In genomic region chr19:60795244-60795643, GRCm38 (mm10) we compare ENCODE assay signal across 15 mouse cellular contexts. TPM values are rescaled to one million over a fixed set of nuclear protein-coding genes. Genes with fewer than 3 reads are reported as not detected.
A peak's percentile ranks its signal among the peaks of the same experiment; 100 is the strongest.
DNase-seq lines count a peak whose midpoint lies in the region; ATAC-seq lines count a peak whose summit lies in the region.
"Had no signal": no experiment of that assay in that cellular context is flagged by ENCODE, and none has a peak within 500 bp of the region (broad histone marks: within the 10 kb centered on the region; RNA-seq: fewer than 3 reads in every experiment).

No protein-coding gene starts in this region.

- DNase-seq in adrenal gland, adult (ENCODE audit: inconsistent age in 2 of 2, low spot score in 1 of 2), result peak; percentile 41 to 79
- DNase-seq in adrenal gland, adult 18-20 months (ENCODE audit: low spot score in 2 of 2), result no peak
- DNase-seq in retina, postnatal 1 day, result peak; percentile 71
- no peak for DNase-seq in retina, embryonic 14.5 days (ENCODE audit: low spot score)
- DNase-seq in retina, postnatal 7 days (ENCODE audit: low read depth, low spot score), result peak; percentile 56
- DNase-seq: cerebellum, postnatal 10 days; forebrain, postnatal 0 days; gastrocnemius, postnatal 36 days; heart, postnatal 10 days; thymus, postnatal 14 days had no signal

- ATAC-seq in liver, embryonic 16.5 days (ENCODE audit: low read depth), result peak; percentile 1; the same call in 1 of the 2 replicates
- no peak for ATAC-seq in midbrain, embryonic 13.5 days
- no peak for ATAC-seq in midbrain, embryonic 16.5 days
- ATAC-seq: forebrain, postnatal 0 days had no signal

- H3K4me3 ChIP-seq in liver, embryonic 16.5 days (ENCODE audit: low read depth, low read length), result no peak overlapping the region
- H3K4me3 ChIP-seq in midbrain, embryonic 13.5 days (replicated peaks), result no peak overlapping the region
- no peak overlapping the region for H3K4me3 ChIP-seq in midbrain, embryonic 16.5 days (ENCODE audit: low read depth, low read length)
- H3K4me3 ChIP-seq: limb, embryonic 10.5 days; megakaryocyte, embryonic 14.5 days had no signal

- no peaks in the 10 kb centered on the region for H3K27me3 ChIP-seq in liver, embryonic 16.5 days (ENCODE audit: control insufficient read depth, insufficient read depth, low read depth, low read length)
- no peaks in the 10 kb centered on the region for H3K27me3 ChIP-seq in midbrain, embryonic 13.5 days
- H3K27me3 ChIP-seq in midbrain, embryonic 16.5 days (ENCODE audit: control insufficient read depth, insufficient read depth, low read depth, low read length), result no peaks in the 10 kb centered on the region
- H3K27me3 ChIP-seq: megakaryocyte, embryonic 14.5 days had no signal

- H3K9me3 ChIP-seq in liver, embryonic 16.5 days (replicated peaks; ENCODE audit: control insufficient read depth, low read length), result no peaks in the 10 kb centered on the region
- no peaks in the 10 kb centered on the region for H3K9me3 ChIP-seq in midbrain, embryonic 13.5 days
- no peaks in the 10 kb centered on the region for H3K9me3 ChIP-seq in midbrain, embryonic 16.5 days (replicated peaks; ENCODE audit: control insufficient read depth, low read length, poor library complexity, severe bottlenecking)
- H3K9me3 ChIP-seq: limb, embryonic 10.5 days; megakaryocyte, embryonic 14.5 days had no signal

- H3K4me2 ChIP-seq in liver, embryonic 16.5 days (ENCODE audit: low read depth, low read length), result no peak overlapping the region
- H3K4me2 ChIP-seq in midbrain, embryonic 13.5 days (replicated peaks), result no peak overlapping the region
- H3K4me2 ChIP-seq in midbrain, embryonic 16.5 days (ENCODE audit: low read length), result no peak overlapping the region

- H3K36me3 ChIP-seq in liver, embryonic 16.5 days (ENCODE audit: control insufficient read depth, insufficient read depth), result no peaks in the 10 kb centered on the region
- no peaks in the 10 kb centered on the region for H3K36me3 ChIP-seq in midbrain, embryonic 13.5 days
- H3K36me3 ChIP-seq in midbrain, embryonic 16.5 days (ENCODE audit: control insufficient read depth, insufficient read depth, low read length), result no peaks in the 10 kb centered on the region
- H3K36me3 ChIP-seq: limb, embryonic 10.5 days had no signal

- H3K4me1 ChIP-seq in liver, embryonic 16.5 days (ENCODE audit: control insufficient read depth, low read depth, low read length), result peaks cover 22% of the 10 kb centered on the region
- peaks cover 4% of the 10 kb centered on the region for H3K4me1 ChIP-seq in midbrain, embryonic 13.5 days (replicated peaks)
- H3K4me1 ChIP-seq in midbrain, embryonic 16.5 days (ENCODE audit: control insufficient read depth, insufficient read depth, low read length), result peaks cover 5% of the 10 kb centered on the region; the same call in 1 of the 2 replicates
- H3K4me1 ChIP-seq: limb, embryonic 10.5 days had no signal

- no peak overlapping the region for H3K9ac ChIP-seq in liver, embryonic 16.5 days (ENCODE audit: low read depth, low read length)
- H3K9ac ChIP-seq in midbrain, embryonic 13.5 days (replicated peaks), result no peak overlapping the region
- H3K9ac ChIP-seq in midbrain, embryonic 16.5 days (ENCODE audit: low read depth, low read length), result no peak overlapping the region
- H3K9ac ChIP-seq: forebrain, postnatal 0 days had no signal

- peak overlapping the region; percentile 67; the same call in 1 of the 2 replicates for H3K27ac ChIP-seq in liver, embryonic 16.5 days (ENCODE audit: low read length)
- H3K27ac ChIP-seq in midbrain, embryonic 13.5 days, result no peak overlapping the region
- H3K27ac ChIP-seq in midbrain, embryonic 16.5 days (ENCODE audit: low read length), result no peak overlapping the region
- H3K27ac ChIP-seq: limb, embryonic 10.5 days had no signal

- 81% methylated on average over 2 of the region's 2 CpGs for whole genome bisulfite sequencing in liver, embryonic 16.5 days (ENCODE audit: insufficient replicate concordance)
- 72% methylated on average over 2 of the region's 2 CpGs for WGBS in midbrain, embryonic 13.5 days
- 70% methylated on average over 2 of the region's 2 CpGs for WGBS in midbrain, embryonic 16.5 days

RNA-seq across cellular contexts. Expression of gene Eif3a, which starts 4.8 kb away (rescaled TPM):
- 100 to 1,000 TPM; 147 to 186 TPM for total RNA-seq in adrenal gland, adult 18-20 months (2021)
- polyA plus RNA-seq in liver, embryonic 16.5 days (2015; fragmentation: Nextera tagmentation; extraction: Ambion mirVana), result 73.8 and 74.4 TPM in 2 replicates
- 124 and 128 TPM in 2 replicates for polyA plus RNA-seq in midbrain, embryonic 13.5 days (2015; fragmentation: Nextera tagmentation; extraction: Ambion mirVana)
- polyA plus RNA-seq in midbrain, embryonic 16.5 days (2015; fragmentation: Nextera tagmentation; extraction: Ambion mirVana), result 102 and 112 TPM in 2 replicates

RNA-seq across cellular contexts. Expression of gene Fam45a, which starts 16.1 kb away (rescaled TPM):
- total RNA-seq in adrenal gland, adult 18-20 months (2021), result 10 to 100 TPM; 39.1 to 40.5 TPM
- polyA plus RNA-seq in liver, embryonic 16.5 days (2015; fragmentation: Nextera tagmentation; extraction: Ambion mirVana), result 21.0 and 21.1 TPM in 2 replicates
- polyA plus RNA-seq in midbrain, embryonic 13.5 days (2015; fragmentation: Nextera tagmentation; extraction: Ambion mirVana), result 39.5 and 40.4 TPM in 2 replicates
- polyA plus RNA-seq in midbrain, embryonic 16.5 days (2015; fragmentation: Nextera tagmentation; extraction: Ambion mirVana), result 40.2 and 42.4 TPM in 2 replicates

RNA-seq across cellular contexts. Expression of gene Nanos1, which starts 39.5 kb away (rescaled TPM):
- total RNA-seq in adrenal gland, adult 18-20 months (2021), result 1 to 10 TPM; 1.6 TPM
- 0.85 and 0.87 TPM in 2 replicates for polyA plus RNA-seq in liver, embryonic 16.5 days (2015; fragmentation: Nextera tagmentation; extraction: Ambion mirVana)
- polyA plus RNA-seq in midbrain, embryonic 13.5 days (2015; fragmentation: Nextera tagmentation; extraction: Ambion mirVana), result 15.3 and 16.6 TPM in 2 replicates
- 20.1 and 20.9 TPM in 2 replicates for polyA plus RNA-seq in midbrain, embryonic 16.5 days (2015; fragmentation: Nextera tagmentation; extraction: Ambion mirVana)

Comparison
In these comparisons a context has a peak if more than half of its experiments do, and no peak if none do; other contexts are left out.
1. DNase-seq: peak in adrenal gland, adult (2 of 2), retina, postnatal 1 day (single experiment) and retina, postnatal 7 days (single experiment); none in adrenal gland, adult 18-20 months (0 of 2) and retina, embryonic 14.5 days (single experiment).